Mouse (Mus musculus): ENCODE data around the gene Ugt1a2.
"Not testable (repeated sequence)": the region's sequence is repeated elsewhere in the genome, so short reads cannot be mapped to it uniquely, and the experiment has no call there.

DNA sequence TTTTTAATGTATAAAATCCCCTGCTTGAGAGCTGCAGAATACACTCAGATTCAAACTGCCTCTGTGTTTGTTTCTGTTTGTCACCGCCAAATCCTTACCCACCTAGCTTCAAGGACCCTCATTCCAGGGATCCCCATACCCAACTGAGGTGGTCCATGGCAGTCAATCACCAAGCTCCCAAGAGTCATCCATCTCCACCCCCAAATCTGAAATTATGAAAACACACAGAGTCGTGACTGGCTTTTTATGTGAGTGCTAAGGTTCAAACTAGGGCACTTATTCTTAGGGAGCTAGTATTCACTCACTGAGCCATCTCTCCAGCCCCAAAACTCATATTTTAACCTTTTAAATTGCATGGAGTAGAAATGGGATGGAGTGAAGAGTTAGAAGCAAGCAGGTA lies 24.9 kb downstream of the Ugt1a2 start:
- not testable (repeated sequence) for TF ChIP-seq GATA1 (IDR thresholded peaks at IDR 0.05; ENCODE audit: borderline replicate concordance, low read length); CTCF (IDR thresholded peaks at IDR 0.05; ENCODE audit: low read depth, low read length); POLR2AphosphoS5 (IDR thresholded peaks at IDR 0.05; ENCODE audit: insufficient replicate concordance, low read depth, low read length); TAL1 (conservative IDR thresholded peaks at IDR 0.05; ENCODE audit: low read depth, low read length); GATA2 (IDR thresholded peaks at IDR 0.05; ENCODE audit: borderline replicate concordance, low read depth, low read length)

All from G1E (cell line).